Mouse (Mus musculus) embryonic facial prominence, embryonic 14.5 days (tissue): Measurements from ENCODE around the gene Rps8. TPM values are rescaled to one million over a fixed set of nuclear protein-coding genes. Genes with fewer than 3 reads are reported as not detected.

Source experiments
- ATAC-seq: fragments of 200-750 bp; cut with Nextera tagmentation; 2 replicates; pipeline ENCODE4 v1.8.0; 2017; ENCODE audit warnings: low read depth, moderate number of reproducible peaks, moderate TSS enrichment
- DNase-seq: peaks from one replicate; pipeline ENCODE4 v3.0.0-alpha.2; 2015; ENCODE audit warnings: low spot score
- H3K27ac ChIP-seq: fragments of 300-500 bp; sonication (generic); replicated peaks from 2 replicates; pipeline ENCODE4 v1.5.1; 2014; ENCODE audit warnings: low read depth, mild to moderate bottlenecking, low read length, moderate library complexity
- H3K27me3 ChIP-seq: fragments of 300-500 bp; sonication (generic); replicated peaks from 2 replicates; pipeline ENCODE4 v1.6.1; 2014; ENCODE audit warnings: low read length; ENCODE audit not compliant: control insufficient read depth, insufficient read depth
- H3K36me3 ChIP-seq: fragments of 300-500 bp; sonication (generic); 2 replicates; pipeline ENCODE4 v1.6.1; 2014; ENCODE audit warnings: low read length, mixed read lengths; ENCODE audit not compliant: control insufficient read depth, insufficient read depth
- H3K4me1 ChIP-seq: fragments of 300-500 bp; sonication (generic); 2 replicates; pipeline ENCODE4 v1.6.1; 2014; ENCODE audit warnings: antibody characterized with exemption, low read length; ENCODE audit not compliant: control insufficient read depth, insufficient read depth
- H3K4me2 ChIP-seq: fragments of 300-500 bp; sonication (generic); 2 replicates; pipeline ENCODE4 v1.6.1; 2014; ENCODE audit warnings: low read depth, mild to moderate bottlenecking, low read length, moderate library complexity, mixed read lengths
- H3K4me3 ChIP-seq: fragments of 300-500 bp; sonication (generic); 2 replicates; pipeline ENCODE4 v1.5.1; 2014; ENCODE audit warnings: low read depth, mild to moderate bottlenecking, low read length
- H3K9ac ChIP-seq: fragments of 300-500 bp; sonication (generic); 2 replicates; pipeline ENCODE4 v1.6.1; 2014; ENCODE audit warnings: low read depth, mild to moderate bottlenecking, low read length, moderate library complexity, mixed read lengths
- H3K9me3 ChIP-seq: fragments of 300-500 bp; sonication (generic); 2 replicates; pipeline ENCODE4 v1.6.1; 2016; ENCODE audit warnings: low read length; ENCODE audit not compliant: control insufficient read depth
- WGBS: fragments of 180-500 bp; shearing (Covaris S2); extraction: QIAGEN DNeasy Blood & Tissue Kit; methylation state at CpG from one replicate; pipeline ENCODE4 v1.1.7; 2014; 5-methylcytosine and 5-hydroxymethylcytosine counted together
- polyA plus RNA-seq: library from polyadenylated mRNA; unstranded; fragments of >200 nt; fragmentation: Nextera tagmentation; extraction: Ambion mirVana; gene quantifications from 2 replicates; pipeline ENCODE4 v1.2.1, GENCODE M21; 2014

Rps8 gene
- polyA plus RNA-seq, 1 experiment from 2014 or later, result 1,364 TPM

GRCm38 (mm10) chr4:117151416-117151815, 4.6 kb downstream of the Rps8 start:
- WGBS, result 53% methylated on average over 1 of the region's 1 CpGs
- no peak for ATAC-seq
- no peak for DNase-seq
- Histone ChIP-seq H3K4me2 (no peak overlapping the region), H3K4me1 (0 out of 2 replicates have a peak, but pooled peaks cover 3% of the 10 kb centered on the region), H3K36me3 (peaks cover 55% of the 10 kb centered on the region), H3K9me3 (no peaks in the 10 kb centered on the region), H3K4me3 (no peak overlapping the region), H3K27ac (no peak overlapping the region), H3K9ac (no peak overlapping the region), H3K27me3 (no peaks in the 10 kb centered on the region)

- no peak overlapping the region for H3K27ac ChIP-seq
- 89% methylated on average over 6 of the region's 6 CpGs for WGBS
- H3K36me3 ChIP-seq, result peaks cover 55% of the 10 kb centered on the region
- H3K4me3 ChIP-seq, result no peak overlapping the region
- no peak overlapping the region for H3K4me2 ChIP-seq
- DNase-seq (no peak), ATAC-seq (no peak)
- H3K4me1 ChIP-seq, result 0 out of 2 replicates have a peak, but pooled peaks cover 3% of the 10 kb centered on the region
- H3K9me3 ChIP-seq, result no peaks in the 10 kb centered on the region
- no peak overlapping the region for H3K9ac ChIP-seq
- H3K27me3 ChIP-seq, result no peaks in the 10 kb centered on the region
Measured at GRCm38 (mm10) chr4:117150212-117150733, 5.8 kb downstream of the Rps8 start.

- Histone ChIP-seq H3K9me3 (no peaks in the 10 kb centered on the region), H3K36me3 (peaks cover 48% of the 10 kb centered on the region), H3K4me1 (0 out of 2 replicates have a peak, but pooled peaks cover 3% of the 10 kb centered on the region), H3K27ac (no peak overlapping the region), H3K27me3 (no peaks in the 10 kb centered on the region), H3K4me3 (no peak overlapping the region), H3K4me2 (no peak overlapping the region), H3K9ac (no peak overlapping the region)
- DNase-seq (no peak), ATAC-seq (no peak)
- 75% methylated on average over 6 of the region's 6 CpGs for WGBS
Measured at GRCm38 (mm10) chr4:117149291-117150211, 6.5 kb downstream of the Rps8 start.

- no peak overlapping the region for H3K27ac ChIP-seq
Measured at GRCm38 (mm10) chr4:117148815-117149214, 7.2 kb downstream of the Rps8 start.

GRCm38 (mm10) chr4:117148047-117148713, 7.9 kb downstream of the Rps8 start:
- Histone ChIP-seq H3K27ac (no peak overlapping the region), H3K4me1 (0 out of 2 replicates have a peak, but pooled peaks cover under 1% of the 10 kb centered on the region), H3K9me3 (no peaks in the 10 kb centered on the region), H3K4me2 (no peak overlapping the region), H3K9ac (no peak overlapping the region), H3K27me3 (no peaks in the 10 kb centered on the region), H3K4me3 (no peak overlapping the region), H3K36me3 (peaks cover 35% of the 10 kb centered on the region)
- WGBS, result 84% methylated on average over 17 of the region's 18 CpGs
- DNase-seq, result no peak
- no peak for ATAC-seq

More at GRCm38 (mm10) chr4:117148815-117149214, 7.2 kb downstream of the Rps8 start:
- WGBS, result 69% methylated on average over 24 of the region's 24 CpGs
- Histone ChIP-seq H3K9ac (no peak overlapping the region), H3K36me3 (peaks cover 41% of the 10 kb centered on the region), H3K4me1 (0 out of 2 replicates have a peak, but pooled peaks cover 3% of the 10 kb centered on the region), H3K9me3 (no peaks in the 10 kb centered on the region), H3K4me3 (no peak overlapping the region), H3K27me3 (no peaks in the 10 kb centered on the region), H3K4me2 (no peak overlapping the region)
- no peak for DNase-seq
- ATAC-seq, result no peak

GRCm38 (mm10) chr4:117146176-117146575, 9.9 kb downstream of the Rps8 start:
- Histone ChIP-seq H3K27ac (no peak overlapping the region), H3K27me3 (no peaks in the 10 kb centered on the region), H3K9ac (no peak overlapping the region), H3K4me3 (no peak overlapping the region), H3K4me1 (no peaks in the 10 kb centered on the region), H3K4me2 (no peak overlapping the region), H3K9me3 (no peaks in the 10 kb centered on the region), H3K36me3 (peaks cover 16% of the 10 kb centered on the region)
- DNase-seq (peak; percentile 76), ATAC-seq (peak; percentile 3; the same call in 1 of the 2 replicates)
- 34% methylated on average over 15 of the region's 15 CpGs for WGBS

- no peaks in the 10 kb centered on the region for H3K27me3 ChIP-seq
- no peak overlapping the region for H3K4me2 ChIP-seq
- ATAC-seq (no peak), DNase-seq (no peak)
- no peak overlapping the region for H3K4me3 ChIP-seq
- no peak overlapping the region for H3K9ac ChIP-seq
- peaks cover 7% of the 10 kb centered on the region for H3K36me3 ChIP-seq
- no peaks in the 10 kb centered on the region for H3K4me1 ChIP-seq
- WGBS, result 89% methylated on average over 13 of the region's 13 CpGs
- H3K9me3 ChIP-seq, result no peaks in the 10 kb centered on the region
- no peak overlapping the region for H3K27ac ChIP-seq
Measured at GRCm38 (mm10) chr4:117145248-117145647, 10.8 kb downstream of the Rps8 start.

GRCm38 (mm10) chr4:117143023-117143422, 13.0 kb downstream of the Rps8 start:
- 64% methylated on average over 7 of the region's 7 CpGs for WGBS
- ATAC-seq, result no peak
- H3K4me1 ChIP-seq, result no peaks in the 10 kb centered on the region

More at GRCm38 (mm10) chr4:117143023-117143422, 13.0 kb downstream of the Rps8 start:
- H3K27ac ChIP-seq, result no peak overlapping the region
- DNase-seq, result no peak
- no peaks in the 10 kb centered on the region for H3K36me3 ChIP-seq
- no peaks in the 10 kb centered on the region for H3K27me3 ChIP-seq
- H3K9me3 ChIP-seq, result no peaks in the 10 kb centered on the region
- no peak overlapping the region for H3K4me2 ChIP-seq
- no peak overlapping the region; the same call in 1 of the 2 replicates for H3K9ac ChIP-seq
- H3K4me3 ChIP-seq, result no peak overlapping the region
